Mouse (Mus musculus) spleen, adult 12 weeks (tissue): ENCODE data around the gene Ppm1g.

Experiments
- DNase-seq: peaks from one replicate; pipeline ENCODE4 v3.0.0; 2022; ENCODE audit warnings: low spot score

The Ppm1g gene

GRCm38 (mm10) chr5:31220448-31221303, at the start of gene Ppm1g:
Ppm1g (minus strand) TSS chr5:31220687.
- DNase-seq, result peak; percentile 98

GRCm38 (mm10) chr5:31267686-31268085, 47.2 kb upstream of the Ppm1g start:
- no peak for DNase-seq

DNA sequence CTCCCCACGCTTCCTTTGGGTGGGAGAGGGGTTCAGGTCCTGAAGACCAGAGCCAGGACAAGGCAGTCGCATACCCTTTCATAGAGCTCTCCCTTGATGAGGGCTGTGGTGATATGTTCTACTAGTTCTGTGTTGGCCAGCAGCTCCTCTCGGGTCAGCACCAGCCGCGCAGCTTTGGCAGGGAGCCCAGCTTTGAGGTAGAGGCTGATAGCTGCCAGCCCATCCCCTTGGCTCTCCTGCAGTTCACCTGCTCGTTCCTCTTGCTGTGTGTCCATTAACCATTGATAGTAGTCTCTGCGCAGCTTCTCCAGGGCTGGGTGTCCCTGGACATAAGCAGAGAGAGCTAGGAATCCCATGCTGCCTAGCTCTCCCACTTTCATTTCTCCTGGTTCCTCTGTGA, 45.6 kb upstream of the Ppm1g start:
- DNase-seq, result no peak

DNA sequence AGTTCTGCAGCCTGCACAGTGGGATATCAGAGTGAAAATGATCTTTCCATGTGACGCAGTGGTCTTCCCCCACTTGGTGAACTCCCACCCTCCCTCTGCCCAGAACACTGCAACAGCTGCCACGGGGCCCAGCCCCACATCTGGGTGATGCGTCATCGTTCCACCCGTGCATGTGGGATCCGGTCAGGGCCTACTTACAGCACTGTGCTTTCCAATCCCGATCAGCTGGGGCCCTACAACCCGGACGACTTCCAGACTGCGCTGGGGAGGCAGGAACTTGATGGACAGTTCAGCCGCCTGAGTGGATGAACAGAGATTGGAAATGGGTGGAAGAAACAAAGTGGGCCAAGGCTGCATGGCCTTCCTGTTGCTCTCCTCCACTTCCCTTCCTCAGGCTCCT, 37.1 kb upstream of the Ppm1g start:
- no peak for DNase-seq

DNA sequence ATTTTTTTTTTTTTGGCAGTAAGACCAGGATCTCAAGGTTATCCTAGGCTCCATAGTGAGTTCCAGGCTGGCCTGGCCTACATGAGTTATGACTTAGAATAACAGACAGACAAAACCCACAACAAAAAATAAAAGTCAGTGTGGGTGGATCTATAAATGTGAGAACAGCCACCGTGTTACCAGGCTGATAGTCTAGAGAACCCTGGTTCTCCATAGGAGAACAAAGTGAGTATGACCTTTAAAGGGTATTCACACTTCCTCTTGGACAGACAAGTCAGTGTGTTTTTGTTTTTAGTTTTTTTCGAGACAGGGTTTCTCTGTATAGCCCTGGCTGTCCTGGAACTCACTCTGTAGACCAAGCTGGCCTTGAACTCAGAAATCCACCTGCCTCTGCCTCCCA, 35.5 kb upstream of the Ppm1g start:
- no peak for DNase-seq

- DNase-seq, result no peak
Measured at GRCm38 (mm10) chr5:31255381-31255780, 34.9 kb upstream of the Ppm1g start.

- no peak for DNase-seq
Measured at GRCm38 (mm10) chr5:31254901-31255300, 34.4 kb upstream of the Ppm1g start.

DNA sequence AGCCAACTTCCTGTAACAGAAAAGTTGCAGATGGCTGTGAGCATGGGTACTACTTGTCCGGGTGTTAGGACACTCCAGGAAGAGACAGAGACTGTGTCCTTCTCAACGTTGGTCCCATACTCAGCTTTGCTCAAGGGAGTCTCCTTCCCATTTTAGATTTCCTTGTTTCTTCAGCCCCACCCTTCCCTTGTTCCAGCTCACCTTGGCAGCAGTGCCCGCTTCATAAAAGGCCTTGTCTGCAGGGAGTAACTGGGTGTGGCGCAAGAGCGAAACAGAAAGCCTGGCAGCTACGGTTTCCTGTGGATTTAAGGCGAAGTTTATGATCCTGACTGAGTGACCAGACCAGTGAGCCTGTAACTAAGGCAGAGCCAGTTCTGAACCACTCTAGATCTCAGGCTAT, 34.0 kb upstream of the Ppm1g start:
- DNase-seq, result no peak

DNA sequence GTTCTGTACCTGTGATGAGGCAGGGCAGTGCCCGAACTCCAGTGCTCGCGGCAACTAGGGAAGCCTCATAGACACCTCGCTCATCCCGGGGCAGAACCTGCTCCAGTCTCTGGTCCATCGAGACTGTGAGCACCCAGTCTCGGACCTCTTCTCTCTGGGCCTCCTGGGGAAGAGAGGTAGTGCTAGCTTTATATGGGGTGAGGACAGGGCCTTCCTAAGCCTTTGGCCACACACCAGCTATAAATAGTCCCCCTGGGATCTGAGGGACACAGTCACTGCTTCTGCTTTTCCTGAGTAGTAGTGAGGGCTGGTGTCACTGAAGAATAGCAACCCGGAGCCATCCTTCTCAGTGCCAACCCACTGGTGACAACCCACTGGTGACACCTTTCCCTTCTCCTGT, 33.3 kb upstream of the Ppm1g start:
- DNase-seq, result no peak

GRCm38 (mm10) chr5:31252795-31253545, 32.5 kb upstream of the Ppm1g start:
- DNase-seq, result no peak

GRCm38 (mm10) chr5:31252151-31252550, 31.7 kb upstream of the Ppm1g start:
- DNase-seq, result no peak

DNA sequence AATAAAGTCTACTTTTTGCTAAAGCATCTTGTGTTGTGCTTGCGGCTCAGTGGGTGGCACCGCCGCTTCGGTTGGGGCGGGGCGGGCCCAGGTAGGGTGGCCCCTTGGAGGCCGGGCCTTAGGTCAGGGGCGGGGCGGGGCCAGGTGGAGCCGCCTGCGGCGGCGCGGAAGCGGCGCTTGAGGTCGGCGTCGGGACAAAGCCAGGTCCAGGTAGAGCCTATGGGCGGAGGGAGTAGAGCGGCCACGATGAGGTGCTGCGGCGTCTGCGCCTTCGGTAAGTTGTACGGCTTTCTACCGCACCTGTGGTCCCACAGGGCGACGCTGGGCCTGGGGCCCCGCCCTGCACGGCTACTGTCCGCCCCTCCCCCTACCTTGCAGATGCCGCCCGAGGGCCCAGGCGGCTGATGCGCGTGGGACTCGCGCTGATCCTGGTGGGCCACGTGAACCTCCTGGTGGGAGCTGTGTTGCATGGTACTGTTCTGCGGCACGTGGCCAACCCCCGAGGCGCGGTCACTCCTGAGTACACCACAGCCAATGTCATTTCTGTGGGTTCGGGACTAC, 31.1 kb upstream of the Ppm1g start, which contains the start of gene Krtcap3:
Gene Krtcap3 (plus strand): TSS at position 151 of the 561 bp plus-strand sequence.
- DNase-seq, result no peak

DNA sequence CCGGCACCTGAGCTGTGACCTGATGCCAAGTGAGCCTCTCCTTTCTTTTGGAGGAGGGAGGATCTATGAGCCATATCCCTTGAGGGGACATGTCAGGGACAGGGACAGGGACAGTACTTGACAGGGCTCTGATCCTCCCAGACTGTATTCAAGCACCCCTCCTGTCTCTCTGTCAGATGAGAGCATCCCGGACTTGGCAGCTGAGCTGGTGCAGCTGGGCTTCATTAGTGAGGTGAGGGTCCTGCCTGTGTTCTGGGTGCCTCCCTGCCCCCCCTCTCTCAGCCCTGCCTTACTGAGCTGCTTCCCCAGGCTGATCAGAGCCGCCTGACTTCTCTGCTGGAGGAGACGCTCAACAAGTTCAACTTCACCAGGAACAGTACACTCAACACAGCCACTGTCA, 30.2 kb upstream of the Ppm1g start:
- DNase-seq, result no peak

DNA sequence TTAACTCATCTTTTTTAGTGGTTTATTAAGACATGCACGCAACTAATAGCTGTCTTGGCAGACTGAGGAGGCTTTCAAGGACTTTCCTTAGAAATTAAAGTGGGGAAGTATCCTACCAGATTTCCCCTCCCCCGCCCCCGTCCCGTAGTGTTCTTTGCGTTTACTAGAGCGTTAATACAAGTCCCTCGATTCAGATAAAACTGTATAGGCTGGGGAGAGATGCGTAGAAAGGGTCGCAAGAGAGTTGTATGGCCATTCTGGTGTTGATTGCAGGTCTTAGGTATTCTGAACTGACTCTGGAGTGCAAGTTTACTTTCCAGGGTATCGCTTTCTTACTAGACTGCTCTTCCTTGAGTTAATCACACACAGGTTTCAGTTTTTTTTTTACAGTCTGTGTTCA, 21.7 kb upstream of the Ppm1g start:
- no peak for DNase-seq

GRCm38 (mm10) chr5:31241522-31242034, 21.1 kb upstream of the Ppm1g start:
- DNase-seq, result no peak

DNA sequence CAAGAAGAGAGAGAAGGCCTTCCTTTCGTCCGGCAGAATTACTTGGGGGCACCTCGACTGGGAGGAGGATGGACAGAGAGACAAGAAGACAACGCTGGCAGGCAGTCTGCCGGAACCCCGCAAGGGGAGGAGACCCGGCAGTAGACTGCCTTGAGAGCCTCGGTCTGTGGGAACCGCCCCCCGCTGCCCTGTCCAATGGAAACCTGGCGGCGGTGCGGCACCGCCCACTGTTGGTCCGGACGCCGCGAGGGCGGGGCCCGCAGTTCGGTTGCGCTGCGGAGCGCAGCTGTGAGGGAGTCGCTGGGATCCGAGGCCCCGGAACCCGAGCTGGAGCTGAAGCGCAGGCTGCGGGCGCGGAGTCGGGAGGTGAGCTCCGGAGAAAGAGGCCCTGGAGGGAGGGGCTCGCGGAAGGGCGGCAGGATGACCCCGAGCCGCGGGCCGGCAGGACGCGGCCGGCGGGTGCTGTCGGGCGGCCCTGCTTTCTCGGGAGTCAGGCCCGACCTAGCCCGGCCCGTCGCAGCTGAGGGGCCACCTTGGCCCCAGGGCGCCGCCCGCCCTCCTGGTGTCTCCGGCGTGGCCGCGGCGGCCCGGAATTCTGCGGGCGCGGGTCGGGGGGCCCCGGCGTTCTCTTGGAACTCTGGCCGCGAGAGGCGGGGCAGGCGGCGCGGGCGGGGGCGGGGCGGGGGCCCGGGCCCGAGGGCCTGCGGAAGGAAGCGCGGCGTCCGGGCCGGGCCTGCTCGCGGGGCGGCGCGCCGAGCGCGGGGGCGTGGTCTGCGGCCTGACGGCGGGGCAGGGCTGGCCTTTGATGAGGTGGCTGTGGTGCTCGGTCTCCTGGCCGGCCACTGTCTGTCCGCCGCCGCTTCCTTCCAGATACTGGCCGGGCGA, 20.4 kb upstream of the Ppm1g start, which contains the start of the genes Nrbp1 and Gm9970:
Gene Nrbp1 (plus strand): TSS at position 228 of the 885 bp plus-strand sequence.
Gene Gm9970 (minus strand): TSS at position 596 of the 885 bp plus-strand sequence.
- peak; percentile 89 for DNase-seq

DNA sequence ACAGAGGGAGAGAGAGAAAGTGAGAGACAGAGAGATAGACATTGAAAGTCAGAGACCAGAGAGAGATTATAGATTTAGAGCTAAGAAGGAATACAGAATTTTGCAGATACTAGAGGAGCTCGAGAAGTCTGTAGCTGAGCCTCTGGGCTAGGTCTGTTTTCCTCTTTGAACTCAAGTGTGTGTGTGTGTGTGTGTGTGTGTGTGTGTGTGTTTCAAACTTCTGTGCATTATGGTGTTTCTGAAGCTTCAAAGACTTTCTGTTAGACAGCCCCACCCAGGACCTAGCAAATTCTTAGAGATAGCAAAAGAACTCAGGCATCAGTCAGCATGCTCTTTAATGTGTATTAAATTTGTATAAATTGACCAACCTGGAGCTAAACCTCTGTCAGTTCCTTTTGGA, 6.2 kb upstream of the Ppm1g start:
- no peak for DNase-seq

DNA sequence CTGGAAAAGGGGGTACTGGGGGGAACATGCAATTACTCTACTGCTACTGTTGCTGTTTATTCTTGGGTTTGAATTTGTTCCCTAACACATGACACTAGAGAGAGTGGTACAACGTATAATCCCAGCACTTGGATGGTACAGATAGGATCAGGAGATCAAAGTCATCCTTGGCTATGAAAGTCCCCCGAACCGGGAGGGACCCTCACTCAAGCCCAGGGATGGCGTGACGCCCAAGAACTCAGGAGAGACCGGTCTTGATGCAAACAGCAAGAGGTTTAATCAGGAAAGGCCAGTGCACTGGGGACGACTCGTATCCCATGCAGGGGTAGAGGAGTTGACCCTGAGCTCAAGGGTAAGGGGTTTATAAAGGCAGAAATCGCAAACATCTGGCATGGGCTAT, 2.2 kb upstream of the Ppm1g start:
- DNase-seq, result no peak

DNA sequence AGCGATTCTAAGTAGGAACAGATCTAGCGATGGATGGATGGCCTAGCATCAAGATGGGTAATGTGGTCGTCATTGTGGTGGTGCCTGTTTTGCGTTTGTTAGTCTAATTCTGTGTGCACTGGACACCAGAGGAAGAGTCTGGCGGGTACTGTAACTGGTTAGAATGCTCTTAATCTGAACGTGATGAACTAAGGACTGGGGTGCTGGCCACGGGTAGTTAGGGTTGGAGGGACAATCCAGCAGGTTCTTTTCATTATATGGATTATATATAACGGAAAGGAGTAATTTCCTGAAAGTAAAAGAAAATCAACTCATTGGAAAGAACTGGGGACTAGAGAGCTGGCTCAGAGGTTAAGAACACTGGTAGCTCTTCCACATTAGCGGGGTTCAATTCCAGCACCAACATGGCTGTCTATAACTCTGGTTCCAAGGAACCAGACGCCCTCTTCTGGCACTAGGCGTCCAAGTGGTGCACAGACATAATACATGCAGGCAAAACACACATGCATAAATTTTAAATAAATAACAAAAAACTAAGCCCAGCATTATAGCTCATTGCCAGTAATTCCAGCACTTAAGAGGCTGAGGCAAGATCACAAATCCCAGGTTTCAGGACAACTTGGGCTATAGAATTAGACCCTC, 938 bp upstream of the Ppm1g start:
- DNase-seq, result no peak

DNA sequence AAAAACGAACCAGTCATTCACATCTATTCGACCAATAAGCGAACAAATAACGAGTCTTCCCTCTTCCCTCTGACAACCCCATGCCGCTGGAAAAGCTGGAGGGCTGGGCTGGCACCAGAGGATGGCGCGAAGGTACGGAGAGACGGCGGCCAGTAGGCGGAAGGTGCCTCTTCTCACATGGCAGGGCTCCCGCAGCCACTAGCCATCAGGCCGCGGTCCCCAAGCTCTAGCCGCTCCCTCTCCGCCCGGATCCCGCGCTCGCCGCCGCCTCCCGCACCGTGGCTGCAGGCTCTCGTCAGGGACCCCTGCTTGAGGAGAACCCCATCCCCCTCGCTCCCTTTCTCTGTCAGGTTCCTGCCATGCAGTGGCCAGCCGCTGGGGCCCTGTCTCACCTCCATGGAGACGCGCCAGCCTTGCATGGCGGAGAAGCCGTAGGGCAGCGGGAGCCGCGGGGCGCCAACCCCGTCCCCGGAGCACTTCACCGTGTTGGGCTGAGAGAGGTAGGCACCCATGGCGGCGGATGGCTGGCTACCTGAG, 508 bp downstream of the Ppm1g start:
- no peak for DNase-seq

DNA sequence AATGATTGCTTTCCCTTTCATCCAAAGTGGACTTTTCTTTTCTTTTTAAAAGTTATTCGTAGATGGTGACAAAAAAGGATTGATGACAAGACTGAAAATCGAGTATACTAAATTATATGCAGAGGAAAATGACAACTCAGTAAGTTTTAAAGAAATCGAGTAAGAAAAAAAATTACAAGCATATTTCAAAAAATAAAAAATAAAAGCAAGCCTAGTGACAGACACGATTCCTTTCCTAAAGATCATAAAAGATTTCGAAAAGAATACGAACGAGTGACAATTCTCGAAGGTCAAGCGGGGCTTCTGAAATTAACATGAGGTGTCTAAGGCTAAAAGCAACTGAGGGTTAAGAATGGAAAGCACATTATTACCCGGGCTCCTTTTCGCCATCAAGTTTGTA, 1.0 kb downstream of the Ppm1g start:
- DNase-seq, result no peak
